Mouse (Mus musculus): ENCODE data around the gene Degs2. TPM values are rescaled to one million over a fixed set of nuclear protein-coding genes. Genes with fewer than 3 reads are reported as not detected.
"Not testable (repeated sequence)": the region's sequence is repeated elsewhere in the genome, so short reads cannot be mapped to it uniquely, and the experiment has no call there.

Gene Degs2
- total RNA-seq (2021) = under 1 TPM in 1 of 2 experiments, not detected in 1; 0.28 TPM
- long read RNA-seq, experiment 1 = 0 reads
- long read RNA-seq, experiment 2 = 0 reads

DNA sequence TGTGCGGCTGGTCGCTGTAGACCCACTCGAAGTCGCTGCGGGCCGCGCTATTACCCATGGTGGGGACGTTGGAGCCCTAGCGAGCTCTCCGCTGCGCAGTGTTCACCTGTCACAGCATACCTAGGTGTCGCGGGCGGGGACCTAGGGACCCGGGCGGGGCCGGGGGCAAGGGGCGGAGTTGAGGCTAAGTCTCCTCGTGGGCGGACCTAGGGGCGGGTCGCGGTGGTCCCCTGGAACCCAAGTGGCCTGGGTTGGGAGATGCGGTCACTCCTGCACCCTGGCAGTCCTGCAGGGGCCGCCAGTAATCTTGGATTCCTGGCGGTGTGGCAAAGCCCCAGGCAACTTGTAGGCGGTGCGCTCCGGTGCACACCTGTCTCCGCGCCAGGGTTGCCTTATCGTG lies at the start of gene Degs2:
Degs2 (minus strand) TSS at position 131 of the 400 bp plus-strand sequence.
- DNase-seq (ENCODE audit: low spot score) = no peak

GRCm38 (mm10) chr12:108751790-108752189 lies 49.7 kb upstream of the Degs2 start:
- DNase-seq (ENCODE audit: low spot score) = no peak

GRCm38 (mm10) chr12:108750226-108750625 lies 48.1 kb upstream of the Degs2 start:
- no peak for DNase-seq (ENCODE audit: low spot score)

GRCm38 (mm10) chr12:108749454-108749853 lies 47.3 kb upstream of the Degs2 start:
- no peak for DNase-seq (ENCODE audit: low spot score)

- DNase-seq (ENCODE audit: low spot score) = no peak
Measured at GRCm38 (mm10) chr12:108749019-108749418, 46.9 kb upstream of the Degs2 start.

GRCm38 (mm10) chr12:108745990-108746389 lies 43.9 kb upstream of the Degs2 start:
- no peak for DNase-seq (ENCODE audit: low spot score)

- DNase-seq (ENCODE audit: low spot score) = no peak
Measured at GRCm38 (mm10) chr12:108742241-108742640, 40.1 kb upstream of the Degs2 start.

- DNase-seq (ENCODE audit: low spot score) = no peak
Measured at GRCm38 (mm10) chr12:108741472-108741871, 39.4 kb upstream of the Degs2 start.

DNA sequence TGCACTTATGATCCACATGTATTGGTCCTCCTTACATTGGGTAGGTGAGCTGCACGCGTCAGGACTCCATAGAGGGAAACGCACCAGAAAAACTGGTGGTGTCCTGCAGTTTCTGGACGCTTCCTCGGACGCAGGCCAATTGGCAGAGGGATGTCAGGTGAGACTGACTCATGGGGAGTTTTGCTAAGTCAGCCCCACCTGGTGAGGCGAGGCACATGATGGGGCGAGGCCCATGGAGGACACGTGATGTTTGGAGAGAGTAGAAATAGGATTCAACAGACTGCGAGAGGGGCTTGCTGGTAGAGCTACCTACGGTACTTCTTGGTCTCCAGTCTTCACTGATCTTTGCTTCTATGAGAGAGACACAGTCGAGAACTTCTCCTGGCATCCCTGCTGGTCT lies 36.6 kb upstream of the Degs2 start:
- DNase-seq (ENCODE audit: low spot score) = no peak

- no peak for DNase-seq (ENCODE audit: low spot score)
Measured at GRCm38 (mm10) chr12:108737838-108738237, 35.7 kb upstream of the Degs2 start.

- no peak for DNase-seq (ENCODE audit: low spot score)
Measured at GRCm38 (mm10) chr12:108734386-108734785, 32.3 kb upstream of the Degs2 start.

DNA sequence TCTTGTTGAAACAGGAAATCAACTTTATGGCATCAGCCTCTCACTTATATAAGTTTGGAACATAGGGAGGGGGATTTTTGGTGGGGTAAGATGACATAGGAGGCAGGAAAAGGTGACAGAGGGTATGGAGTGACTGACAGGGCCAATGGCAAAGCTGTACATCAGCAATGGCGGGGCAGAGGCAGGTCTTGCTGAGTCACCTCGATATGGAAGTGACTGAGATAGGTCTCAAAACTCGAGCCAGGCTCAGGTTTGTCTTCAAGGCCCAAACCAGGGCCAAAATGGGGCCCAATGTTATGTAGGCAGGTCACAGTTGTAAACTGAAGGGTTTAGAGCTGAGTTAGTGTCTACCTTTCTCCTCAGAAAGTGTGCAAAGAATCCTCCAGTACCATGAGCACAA lies 21.7 kb upstream of the Degs2 start:
- no peak for DNase-seq (ENCODE audit: low spot score)

DNA sequence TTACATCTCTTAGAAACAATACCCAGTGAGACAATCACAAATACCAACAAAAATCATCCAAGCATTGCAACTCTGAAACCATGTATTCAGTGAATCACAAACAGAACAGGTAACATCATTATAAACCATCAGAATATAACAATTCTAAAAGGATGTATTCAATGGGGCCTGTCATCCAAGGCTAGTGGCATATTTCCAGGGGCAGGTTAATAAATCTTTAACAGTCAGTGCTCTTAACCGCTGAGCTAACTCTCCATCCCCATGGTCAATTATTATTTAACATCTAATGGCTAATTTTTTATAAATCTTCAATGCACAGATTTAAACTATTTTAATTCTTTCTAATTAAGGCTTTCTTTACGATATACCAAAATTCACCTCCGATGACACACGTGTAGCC lies 20.3 kb upstream of the Degs2 start:
- no peak for DNase-seq (ENCODE audit: low spot score)

- no peak for DNase-seq (ENCODE audit: low spot score)
Measured at GRCm38 (mm10) chr12:108718485-108718884, 16.4 kb upstream of the Degs2 start.

DNA sequence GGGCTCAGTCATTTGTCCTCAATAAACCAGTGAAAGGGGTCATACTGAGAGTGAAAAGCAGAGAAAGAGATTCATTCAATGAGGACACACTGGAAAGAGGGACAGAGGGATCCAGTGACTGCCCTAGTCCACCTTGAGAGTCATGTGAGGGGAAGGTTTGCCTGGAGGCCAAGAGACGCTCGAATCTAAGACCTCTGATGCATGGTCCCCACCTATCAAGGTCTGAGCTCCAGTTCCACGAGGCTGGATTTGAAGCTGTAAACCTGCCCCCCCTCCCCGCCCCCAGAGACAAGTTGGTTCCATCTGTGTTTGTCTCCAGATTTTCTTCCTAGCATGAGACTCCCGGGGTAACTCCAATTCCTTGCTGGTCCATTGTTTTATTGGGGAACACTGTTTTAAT lies 13.7 kb upstream of the Degs2 start:
- no peak for DNase-seq (ENCODE audit: low spot score)

- not testable (repeated sequence) for DNase-seq (ENCODE audit: low spot score)
Measured at GRCm38 (mm10) chr12:108713972-108714371, 11.9 kb upstream of the Degs2 start.

GRCm38 (mm10) chr12:108712481-108712880 lies 10.4 kb upstream of the Degs2 start:
- DNase-seq (ENCODE audit: low spot score) = no peak

GRCm38 (mm10) chr12:108710861-108711615 lies 8.9 kb upstream of the Degs2 start:
- DNase-seq (ENCODE audit: low spot score) = no peak

DNA sequence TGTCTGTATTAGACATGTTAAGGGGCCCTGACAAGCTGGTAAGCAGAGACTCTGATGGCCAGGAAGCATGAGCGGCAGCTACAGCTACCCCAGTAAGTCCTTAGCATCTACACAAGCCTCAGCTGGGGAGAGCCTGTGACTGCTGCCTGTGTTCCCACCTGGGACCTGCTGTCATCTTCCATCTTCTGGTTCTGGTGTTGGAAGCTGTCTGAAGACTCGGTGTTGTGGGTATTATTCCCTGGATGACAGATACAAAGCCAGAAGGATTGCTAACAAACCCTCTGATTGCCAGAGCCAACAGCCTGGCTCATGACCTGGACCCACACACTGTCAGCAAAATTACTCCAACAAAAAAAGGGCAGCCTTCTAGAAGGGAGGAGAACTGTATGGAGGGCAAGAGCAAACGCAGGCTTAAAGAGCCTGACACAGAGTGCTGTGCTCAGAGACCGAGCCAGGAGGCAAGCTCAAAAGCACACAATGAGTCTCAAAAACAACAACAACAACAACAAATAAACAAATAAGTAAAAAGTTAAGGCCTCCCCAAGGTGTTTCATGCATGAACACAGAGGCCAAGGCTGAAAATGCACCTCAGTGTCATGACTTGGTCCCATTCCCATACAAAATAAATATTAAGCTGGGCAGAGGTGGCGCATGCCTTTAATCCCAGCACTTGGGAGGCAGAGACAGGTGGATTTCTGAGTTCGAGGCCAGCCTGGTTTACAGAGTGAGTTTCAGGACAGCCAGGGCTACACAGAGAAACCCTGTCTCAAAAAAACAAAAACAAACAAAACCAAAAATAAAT lies 8.1 kb upstream of the Degs2 start:
- no peak for DNase-seq (ENCODE audit: low spot score)

DNA sequence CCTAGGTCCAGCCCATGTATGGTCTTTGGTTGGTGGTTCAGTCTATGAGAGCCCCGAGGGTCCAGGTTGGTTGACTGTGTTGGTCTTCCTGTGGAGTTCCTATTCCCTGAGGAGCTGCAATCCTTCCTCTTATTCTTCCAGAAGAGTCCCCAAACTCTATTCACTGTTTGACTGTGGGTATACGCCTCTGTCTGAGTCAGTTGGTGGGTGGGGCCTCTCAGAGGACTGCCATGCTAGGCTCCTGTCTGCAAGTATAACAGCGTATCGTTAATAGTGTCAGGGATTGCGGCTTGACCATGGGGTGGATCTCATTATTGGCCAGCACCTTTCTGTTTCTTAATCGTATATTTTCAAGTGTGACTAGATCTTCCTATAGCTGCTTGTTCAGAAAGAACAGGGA lies 7.3 kb upstream of the Degs2 start:
- DNase-seq (ENCODE audit: low spot score) = no peak

GRCm38 (mm10) chr12:108706129-108706528 lies 4.0 kb upstream of the Degs2 start:
- no peak for DNase-seq (ENCODE audit: low spot score)

- DNase-seq (ENCODE audit: low spot score) = no peak
Measured at GRCm38 (mm10) chr12:108705486-108705885, 3.4 kb upstream of the Degs2 start.

- no peak for DNase-seq (ENCODE audit: low spot score)
Measured at GRCm38 (mm10) chr12:108701221-108701620, 894 bp downstream of the Degs2 start.

Measured in gastrocnemius, adult 18-20 months (tissue).